Mouse (Mus musculus): ENCODE data around the gene Gm3183.
"Not testable (repeated sequence)": the region's sequence is repeated elsewhere in the genome, so short reads cannot be mapped to it uniquely, and the experiment has no call there.

The Gm3183 gene

GRCm38 (mm10) chr5:94865136-94865535, at the start of gene Gm3183:
Gene Gm3183, plus strand, starts transcription at chr5:94865436.
- not testable (repeated sequence) for DNase-seq (ENCODE audit: low spot score)

All from testis, postnatal 14 days (tissue).